Mouse (Mus musculus) T-cell, adult 2 months (primary cell): Measurements from ENCODE around the gene Gm14214.

ENCODE experiments used
- DNase-seq: peaks from one replicate; pipeline ENCODE4 v3.0.0; 2022; ENCODE audit warnings: low spot score

Gene Gm14214

DNA sequence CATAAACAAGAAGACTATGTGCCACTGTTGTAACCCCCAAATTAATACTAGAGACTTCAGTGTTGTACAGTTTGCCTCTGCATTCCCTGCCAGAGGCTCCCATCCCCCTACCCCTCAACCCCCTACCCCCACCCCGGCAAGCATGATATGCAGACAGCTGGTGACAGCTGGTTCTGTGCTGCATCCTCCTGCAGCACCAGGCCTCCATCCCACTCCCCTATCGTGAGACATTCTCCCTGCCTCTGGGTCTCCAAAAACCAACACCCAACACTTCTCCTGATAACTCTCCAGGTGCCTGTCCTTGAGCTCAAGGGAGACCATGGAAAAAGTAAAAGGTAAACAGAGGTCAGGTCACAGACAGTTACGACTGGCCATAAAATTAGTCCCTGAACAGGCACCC lies 40.1 kb downstream of the Gm14214 start:
- DNase-seq, result no peak

DNA sequence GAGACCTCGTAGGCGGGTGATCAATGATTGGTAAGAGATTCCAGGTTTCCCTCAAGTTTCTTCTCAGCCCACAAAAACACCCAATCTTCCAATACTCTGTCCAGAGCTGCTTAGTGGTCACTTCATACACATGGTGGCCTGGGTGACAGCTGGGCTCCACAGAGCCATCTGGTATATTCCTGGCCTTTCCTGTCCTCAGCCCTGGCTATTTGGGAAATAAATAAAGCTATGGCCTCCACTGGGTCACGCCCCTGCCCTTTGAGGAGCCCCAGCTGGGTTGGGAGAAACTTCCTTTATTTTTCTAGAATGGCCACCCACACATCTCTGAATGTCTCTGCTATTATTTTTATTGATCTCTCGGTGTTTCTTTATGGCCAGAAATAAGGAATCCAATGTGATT lies 46.4 kb downstream of the Gm14214 start:
- no peak for DNase-seq

- DNase-seq, result no peak
These were observed 49.5 kb downstream of the Gm14214 start for GRCm38 (mm10) chr2:154720315-154720714.
